Mouse (Mus musculus) E14TG2a.4 (cell line): ENCODE measurements at regions not wholly inside any gene's neighbourhood (a gene's known extent, or its start where the extent isn't known, plus 50 kb on each side); places are given as distances from the start of the nearest gene placed in this dataset.

Experiments
- CTCF ChIP-seq: conservative IDR thresholded peaks from 2 replicates; pipeline ENCODE4 v1.5.1; 2014; ENCODE audit warnings: low read length
- NANOG ChIP-seq: IDR thresholded peaks from 2 replicates; pipeline ENCODE4 v1.6.1; 2014; ENCODE audit warnings: borderline replicate concordance, low read length, mixed read lengths
- POU5F1 ChIP-seq: IDR thresholded peaks from 2 replicates; pipeline ENCODE4 v1.6.1; 2014; ENCODE audit warnings: low read length, borderline replicate concordance

GRCm38 (mm10) chr15:51734194-51734593 is 2150.5 kb upstream of the Gm7489 start:
- TF ChIP-seq CTCF: no peak
- TF ChIP-seq POU5F1: no peak
- no peak for TF ChIP-seq NANOG
